Mouse (Mus musculus): Measurements from ENCODE around the gene Fam221a.

- TF ChIP-seq CTCF (IDR thresholded peaks at IDR 0.05; ENCODE audit: low read depth, low read length) (0 out of 2 replicates have a peak, but pooled peaks have one; percentile 5), POLR2A (IDR thresholded peaks at IDR 0.05; ENCODE audit: borderline replicate concordance, low read depth, low read length) (no peak)
These were observed 48.5 kb upstream of the Fam221a start, which contains the start of gene Ccdc126 for GRCm38 (mm10) chr6:49318966-49319594.
